Mouse (Mus musculus): ENCODE data around the gene Mpz. TPM values are rescaled to one million over a fixed set of nuclear protein-coding genes. Genes with fewer than 3 reads are reported as not detected.

Gene Mpz
- polyA plus RNA-seq, 1 experiment = 0.34 TPM

GRCm38 (mm10) chr1:171200769-171201168, 50.3 kb downstream of the Mpz start:
- H3K4me3 ChIP-seq (replicated peaks; ENCODE audit: insufficient read depth, low read depth, low read length) = no peak overlapping the region
- H3K27me3 ChIP-seq (ENCODE audit: control insufficient read depth, insufficient read depth, low read length) = no peaks in the 10 kb centered on the region; the same call in 1 of the 2 replicates
- H3K27ac ChIP-seq (ENCODE audit: insufficient read depth, low read length) = no peak overlapping the region
- 94% methylated on average over 1 of the region's 1 CpGs for WGBS
- no peak for DNase-seq
- no peaks in the 10 kb centered on the region for H3K4me1 ChIP-seq (ENCODE audit: control insufficient read depth, insufficient read depth, low read length)
- TF ChIP-seq POLR2A (IDR thresholded peaks at IDR 0.05; ENCODE audit: borderline replicate concordance, insufficient read depth, low read length) (no peak), CTCF (IDR thresholded peaks at IDR 0.05; ENCODE audit: borderline replicate concordance, insufficient read depth, low read depth, low read length) (no peak)

DNA sequence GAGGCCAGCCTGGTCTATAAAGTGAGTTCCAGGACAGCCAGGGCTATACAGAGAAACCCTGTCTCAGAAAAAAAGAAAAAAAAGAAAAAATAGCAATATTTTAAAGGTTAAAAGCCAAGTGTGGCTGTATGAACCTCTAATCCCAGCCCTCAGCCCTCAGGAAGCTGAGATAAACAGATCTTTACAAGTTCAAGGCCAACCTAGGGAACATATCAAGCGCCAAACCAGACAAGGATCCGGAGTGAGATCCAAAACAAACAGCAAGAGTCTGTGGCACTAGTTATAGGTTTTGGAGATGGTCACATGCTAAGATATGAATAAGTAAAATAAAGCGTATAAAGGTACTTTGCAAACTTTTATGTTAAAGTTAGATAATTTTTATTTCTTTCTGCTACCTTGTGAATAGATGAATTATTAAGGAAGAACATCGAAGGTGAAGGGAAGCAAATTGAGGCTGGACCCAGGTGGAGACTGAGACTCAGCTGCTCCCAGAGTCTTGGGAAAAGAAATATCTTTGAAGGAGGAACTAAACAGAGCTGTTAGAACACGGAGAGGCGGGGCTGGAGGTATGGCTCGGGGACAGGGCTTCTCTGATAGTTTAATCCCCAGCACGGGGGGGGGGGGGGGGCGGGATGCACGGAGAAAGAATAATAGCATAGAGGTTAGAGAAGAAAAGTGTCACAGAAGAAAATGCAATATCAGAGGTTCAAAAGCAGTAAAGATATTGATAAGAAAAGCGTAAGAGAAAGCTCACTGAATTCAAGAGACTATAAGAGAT, 53.1 kb downstream of the Mpz start:
- no peak overlapping the region for H3K4me3 ChIP-seq (replicated peaks; ENCODE audit: insufficient read depth, low read depth, low read length)
- H3K27me3 ChIP-seq (ENCODE audit: control insufficient read depth, insufficient read depth, low read length) = no peaks in the 10 kb centered on the region
- no peak for TF ChIP-seq CTCF (IDR thresholded peaks at IDR 0.05; ENCODE audit: borderline replicate concordance, insufficient read depth, low read depth, low read length)
- no peak for TF ChIP-seq POLR2A (IDR thresholded peaks at IDR 0.05; ENCODE audit: borderline replicate concordance, insufficient read depth, low read length)
- no peaks in the 10 kb centered on the region for H3K4me1 ChIP-seq (ENCODE audit: control insufficient read depth, insufficient read depth, low read length)
- 55% methylated on average over 11 of the region's 11 CpGs for WGBS
- no peak for DNase-seq
- H3K27ac ChIP-seq (ENCODE audit: insufficient read depth, low read length) = no peak overlapping the region

DNA sequence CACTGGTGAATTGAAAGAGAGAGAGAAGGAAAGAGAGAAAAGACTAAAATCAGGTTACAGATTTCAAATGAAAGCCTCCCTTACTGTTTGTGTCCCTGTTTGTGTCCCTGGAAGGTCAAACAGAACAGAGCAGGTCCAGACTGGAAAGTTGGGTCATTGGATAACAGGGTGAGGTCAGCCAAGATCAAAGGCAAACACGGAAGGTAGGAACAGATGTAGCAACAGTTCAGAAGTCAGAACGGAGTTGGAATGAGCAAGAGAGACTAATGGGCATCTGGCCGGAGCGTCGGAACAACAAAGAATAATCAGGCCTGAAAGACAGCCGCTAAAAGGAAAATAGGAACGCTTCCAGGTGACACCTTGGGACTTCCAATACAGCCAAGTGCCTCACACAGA, 53.7 kb downstream of the Mpz start:
- TF ChIP-seq CTCF (IDR thresholded peaks at IDR 0.05; ENCODE audit: borderline replicate concordance, insufficient read depth, low read depth, low read length) (no peak), POLR2A (IDR thresholded peaks at IDR 0.05; ENCODE audit: borderline replicate concordance, insufficient read depth, low read length) (no peak)
- DNase-seq = no peak
- WGBS = 57% methylated on average over 7 of the region's 7 CpGs
- no peak overlapping the region for H3K27ac ChIP-seq (ENCODE audit: insufficient read depth, low read length)
- H3K4me3 ChIP-seq (replicated peaks; ENCODE audit: insufficient read depth, low read depth, low read length) = no peak overlapping the region
- H3K4me1 ChIP-seq (ENCODE audit: control insufficient read depth, insufficient read depth, low read length) = no peaks in the 10 kb centered on the region
- no peaks in the 10 kb centered on the region for H3K27me3 ChIP-seq (ENCODE audit: control insufficient read depth, insufficient read depth, low read length)

DNA sequence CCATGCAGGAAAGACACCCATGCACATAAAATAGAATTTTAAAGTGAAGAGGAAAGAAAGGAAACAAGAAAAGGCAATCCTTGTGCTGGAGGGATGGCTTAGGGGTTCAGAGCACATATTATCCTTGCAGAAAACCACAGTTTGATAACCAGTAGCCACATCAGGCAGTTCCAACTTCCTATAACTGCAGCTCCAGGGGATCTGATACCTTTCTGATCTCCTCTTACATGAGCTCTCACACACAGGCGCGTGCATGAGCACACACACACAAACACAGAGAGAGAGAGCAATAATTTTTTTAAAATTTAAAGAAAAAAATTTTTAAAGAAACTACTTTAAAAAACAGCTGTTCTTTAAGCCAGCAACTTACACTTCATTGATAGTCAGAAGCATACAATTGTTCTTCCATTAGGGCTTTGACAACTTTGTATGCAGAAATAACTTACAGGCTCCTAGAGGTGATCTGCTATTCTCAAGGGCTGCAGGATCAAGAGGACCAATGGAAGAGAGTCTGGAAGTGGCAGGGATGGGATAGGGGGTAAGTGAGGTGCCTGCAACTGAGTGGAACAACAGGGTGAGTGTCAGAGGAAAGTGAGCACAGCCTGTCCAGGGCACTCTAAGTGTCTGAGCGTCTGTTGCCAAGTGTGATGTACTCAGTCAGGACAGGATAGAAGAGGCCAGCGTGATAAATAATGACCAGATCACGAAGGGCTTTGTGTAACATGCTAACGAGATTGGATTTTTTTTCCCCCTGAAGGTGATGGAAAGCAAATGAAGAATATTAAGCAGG, 55.4 kb downstream of the Mpz start:
- H3K4me1 ChIP-seq (ENCODE audit: control insufficient read depth, insufficient read depth, low read length) = no peaks in the 10 kb centered on the region
- H3K4me3 ChIP-seq (replicated peaks; ENCODE audit: insufficient read depth, low read depth, low read length) = no peak overlapping the region
- peaks cover 1% of the 10 kb centered on the region; the same call in 1 of the 2 replicates for H3K27me3 ChIP-seq (ENCODE audit: control insufficient read depth, insufficient read depth, low read length)
- DNase-seq = no peak
- WGBS = 74% methylated on average over 6 of the region's 6 CpGs
- TF ChIP-seq POLR2A (IDR thresholded peaks at IDR 0.05; ENCODE audit: borderline replicate concordance, insufficient read depth, low read length) (no peak), CTCF (IDR thresholded peaks at IDR 0.05; ENCODE audit: borderline replicate concordance, insufficient read depth, low read depth, low read length) (no peak)
- no peak overlapping the region for H3K27ac ChIP-seq (ENCODE audit: insufficient read depth, low read length)

- Histone ChIP-seq H3K27ac (ENCODE audit: insufficient read depth, low read length) (no peak overlapping the region), H3K4me1 (ENCODE audit: control insufficient read depth, insufficient read depth, low read length) (no peaks in the 10 kb centered on the region), H3K4me3 (replicated peaks; ENCODE audit: insufficient read depth, low read depth, low read length) (no peak overlapping the region), H3K27me3 (ENCODE audit: control insufficient read depth, insufficient read depth, low read length) (peaks cover 1% of the 10 kb centered on the region; the same call in 1 of the 2 replicates)
- 11% methylated on average over 4 of the region's 4 CpGs for WGBS
- no peak for TF ChIP-seq POLR2A (IDR thresholded peaks at IDR 0.05; ENCODE audit: borderline replicate concordance, insufficient read depth, low read length)
- no peak for TF ChIP-seq CTCF (IDR thresholded peaks at IDR 0.05; ENCODE audit: borderline replicate concordance, insufficient read depth, low read depth, low read length)
- DNase-seq = no peak
Observed at GRCm38 (mm10) chr1:171209409-171209808, 58.9 kb downstream of the Mpz start.

Other genes with a start within 250 kb of the Mpz start
- gene Fcrlb, start 237.8 kb upstream of the Mpz start, polyA plus RNA-seq (2012; rRNA removed) = 1.6 and 1.9 TPM in 2 replicates
- 0.19 and 0.23 TPM in 2 replicates for gene Fcrla, start 223.1 kb upstream of the Mpz start, polyA plus RNA-seq (2012; rRNA removed)
- 2.0 and 2.4 TPM in 2 replicates for gene Fcgr2b, start 174.2 kb upstream of the Mpz start, polyA plus RNA-seq (2012; rRNA removed)
- 0.18 and 0.22 TPM in 2 replicates for gene Fcgr4, start 131.8 kb upstream of the Mpz start, polyA plus RNA-seq (2012; rRNA removed)
- 5.2 and 6.0 TPM in 2 replicates for gene Fcgr3, start 85.8 kb upstream of the Mpz start, polyA plus RNA-seq (2012; rRNA removed)
- 5.6 and 8.0 TPM in 2 replicates for gene Cfap126, start 36.8 kb upstream of the Mpz start, polyA plus RNA-seq (2012; rRNA removed)
- gene Sdhc, start 108 bp upstream of the Mpz start, polyA plus RNA-seq (2012; rRNA removed) = 302 and 305 TPM in 2 replicates
- gene Pcp4l1, start 45.6 kb downstream of the Mpz start, polyA plus RNA-seq (2012; rRNA removed) = 195 and 252 TPM in 2 replicates
- gene Nr1i3, start 63.3 kb downstream of the Mpz start, polyA plus RNA-seq (2012; rRNA removed) = 0.19 and 0.23 TPM in 2 replicates
- 85.5 and 92.7 TPM in 2 replicates for gene Tomm40l, start 71.8 kb downstream of the Mpz start, polyA plus RNA-seq (2012; rRNA removed)
- gene Apoa2, start 74.3 kb downstream of the Mpz start, polyA plus RNA-seq (2012; rRNA removed) = 4.1 and 6.3 TPM in 2 replicates
- gene Fcer1g, start 83.7 kb downstream of the Mpz start, polyA plus RNA-seq (2012; rRNA removed) = 12.4 and 13.2 TPM in 2 replicates
- 26.1 and 29.8 TPM in 2 replicates for gene Adamts4, start 99.7 kb downstream of the Mpz start, polyA plus RNA-seq (2012; rRNA removed)
- 282 and 283 TPM in 2 replicates for gene Ndufs2, start 100.7 kb downstream of the Mpz start, polyA plus RNA-seq (2012; rRNA removed)
- 69.6 and 72.2 TPM in 2 replicates for gene B4galt3, start 119.6 kb downstream of the Mpz start, polyA plus RNA-seq (2012; rRNA removed)
- gene Ppox, start 130.5 kb downstream of the Mpz start, polyA plus RNA-seq (2012; rRNA removed) = 76.9 and 81.2 TPM in 2 replicates
- gene Usp21, start 137.3 kb downstream of the Mpz start, polyA plus RNA-seq (2012; rRNA removed) = 76.6 and 77.5 TPM in 2 replicates
- 96.4 and 109 TPM in 2 replicates for gene Ufc1, start 144.3 kb downstream of the Mpz start, polyA plus RNA-seq (2012; rRNA removed)
- 54.4 and 56.4 TPM in 2 replicates for gene Dedd, start 178.4 kb downstream of the Mpz start, polyA plus RNA-seq (2012; rRNA removed)
- 68.2 TPM in 2 replicates for gene Nit1, start 194.9 kb downstream of the Mpz start, polyA plus RNA-seq (2012; rRNA removed)
- gene Pfdn2, start 195.0 kb downstream of the Mpz start, polyA plus RNA-seq (2012; rRNA removed) = 129 and 135 TPM in 2 replicates
- gene Klhdc9, start 210.1 kb downstream of the Mpz start, polyA plus RNA-seq (2012; rRNA removed) = 7.9 and 8.2 TPM in 2 replicates
- 11.9 and 12.5 TPM in 2 replicates for gene Nectin4, start 219.4 kb downstream of the Mpz start, polyA plus RNA-seq (2012; rRNA removed)
- gene Arhgap30, start 238.2 kb downstream of the Mpz start, polyA plus RNA-seq (2012; rRNA removed) = 0.65 and 0.68 TPM in 2 replicates

Data from cerebellum, adult 2 months (tissue).